In the genomic region with DNA sequence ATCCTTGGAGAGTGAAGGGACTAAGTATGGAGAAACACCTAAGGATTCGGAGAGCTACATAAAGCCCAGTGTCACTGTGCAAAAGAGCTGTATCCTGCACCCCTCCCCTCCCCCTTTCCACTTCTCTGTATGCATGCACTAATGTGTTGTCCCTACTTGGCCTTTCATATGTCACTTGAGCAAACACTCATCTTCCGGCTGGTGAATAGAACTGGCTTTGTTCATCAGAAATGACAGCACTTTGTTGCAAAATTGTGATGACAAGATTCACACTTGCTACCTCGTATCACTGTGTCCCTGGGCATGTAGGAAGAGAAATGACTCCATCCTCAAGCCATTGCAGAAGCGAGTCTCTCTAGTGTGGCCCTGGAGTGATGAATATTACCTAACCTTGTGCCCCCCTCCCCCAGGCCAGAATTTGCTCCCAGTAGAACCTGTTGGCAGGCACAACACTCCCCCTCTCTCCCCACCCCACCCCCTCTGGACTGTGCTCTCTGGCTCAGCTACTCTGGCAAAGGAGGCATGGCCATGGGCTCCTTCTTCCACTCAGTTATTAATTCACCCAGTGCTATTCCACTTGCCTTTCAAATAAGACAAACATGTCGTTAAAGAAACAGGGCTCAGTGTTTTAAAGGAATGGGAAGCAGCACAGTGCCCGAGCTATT, we compare ENCODE assay signal across 13 mouse cellular contexts.
DNase-seq lines count a peak whose midpoint lies in the region; ATAC-seq and TF ChIP-seq lines count a peak whose summit lies in the region.
"Had no signal": no experiment of that assay in that cellular context is flagged by ENCODE, and none has a peak within 500 bp of the region (broad histone marks: within the 10 kb centered on the region; RNA-seq: fewer than 3 reads in every experiment).

No protein-coding gene starts in this region.

- TF ChIP-seq CTCF in lung, adult 2 months (IDR thresholded peaks at IDR 0.05; ENCODE audit: insufficient read depth, low read length) = no peak

- H3K4me2 ChIP-seq in heart, embryonic 12.5 days = no peak overlapping the region
- no peak overlapping the region for H3K4me2 ChIP-seq in kidney, embryonic 16.5 days (replicated peaks; ENCODE audit: low read depth, low read length)
- no peak overlapping the region for H3K4me2 ChIP-seq in stomach, embryonic 16.5 days (ENCODE audit: low read depth, low read length)
- H3K4me2 ChIP-seq: midbrain, embryonic 12.5 days; stomach, embryonic 15.5 days had no signal

- H3K4me3 ChIP-seq in heart, embryonic 12.5 days = no peak overlapping the region
- H3K4me3 ChIP-seq in lung, adult 2 months (replicated peaks; ENCODE audit: extremely low read depth, low read depth, low read length) = no peak overlapping the region
- no peak overlapping the region for H3K4me3 ChIP-seq in kidney, embryonic 16.5 days (ENCODE audit: low read length)
- no peak overlapping the region for H3K4me3 ChIP-seq in stomach, embryonic 16.5 days (replicated peaks; ENCODE audit: low read length)
- H3K4me3 ChIP-seq: midbrain, embryonic 12.5 days; stomach, embryonic 15.5 days had no signal

- no peak for ATAC-seq in heart, embryonic 12.5 days (ENCODE audit: insufficient number of reproducible peaks, low FRiP score)
- peak; percentile 92 for ATAC-seq in kidney, embryonic 16.5 days (ENCODE audit: low FRiP score, low TSS enrichment)
- ATAC-seq in stomach, embryonic 16.5 days (ENCODE audit: insufficient read depth, low FRiP score) = 0 out of 2 replicates have a peak, but pooled peaks have one; percentile 47
- ATAC-seq in erythroid progenitor cell, adult 5-6 weeks (replicated peaks; ENCODE audit: low FRiP score, poor library complexity, severe bottlenecking) = no peak
- ATAC-seq: activated CD4-positive, CD25-positive, alpha-beta regulatory T cell, adult 4 months had no signal

- H3K9ac ChIP-seq in heart, embryonic 12.5 days = no peak overlapping the region
- no peak overlapping the region for H3K9ac ChIP-seq in kidney, embryonic 16.5 days (replicated peaks; ENCODE audit: low read length)
- no peak overlapping the region for H3K9ac ChIP-seq in stomach, embryonic 16.5 days (ENCODE audit: low read length)
- H3K9ac ChIP-seq: midbrain, embryonic 12.5 days; stomach, embryonic 15.5 days had no signal

- 47% methylated on average over 6 of the region's 6 CpGs for WGBS in heart, embryonic 12.5 days
- 23% methylated on average over 6 of the region's 6 CpGs for whole genome bisulfite sequencing in lung, adult 2 months
- 51% methylated on average over 6 of the region's 6 CpGs for WGBS in kidney, embryonic 16.5 days
- WGBS in stomach, embryonic 16.5 days = 42% methylated on average over 6 of the region's 6 CpGs

- H3K27ac ChIP-seq in heart, embryonic 12.5 days (ENCODE audit: poor library complexity, severe bottlenecking) = no peak overlapping the region
- peak overlapping the region; percentile 78 for H3K27ac ChIP-seq in kidney, embryonic 16.5 days (ENCODE audit: low read length)
- no peak overlapping the region for H3K27ac ChIP-seq in stomach, embryonic 16.5 days (ENCODE audit: low read length)
- H3K27ac ChIP-seq: midbrain, embryonic 12.5 days; stomach, embryonic 15.5 days had no signal

- TF ChIP-seq POLR2A in lung, adult 2 months (IDR thresholded peaks at IDR 0.05; ENCODE audit: borderline replicate concordance, extremely low read depth, low read depth, low read length) = no peak

- peak; percentile 95 for DNase-seq in heart, adult 11 months
- peak; percentile 3 for DNase-seq in lung, adult 2 months
- DNase-seq in lung, postnatal 25 days (ENCODE audit: low spot score) = no peak
- DNase-seq in embryo, embryonic 10 days (ENCODE audit: low spot score) = no peak
- DNase-seq: gastrocnemius, postnatal 36 days; layer of hippocampus, postnatal 36 days had no signal

- peaks cover 3% of the 10 kb centered on the region; the same call in 1 of the 2 replicates for H3K36me3 ChIP-seq in heart, embryonic 12.5 days
- no peaks in the 10 kb centered on the region for H3K36me3 ChIP-seq in kidney, embryonic 16.5 days (ENCODE audit: insufficient read depth, low read length)
- no peaks in the 10 kb centered on the region for H3K36me3 ChIP-seq in stomach, embryonic 16.5 days (ENCODE audit: control insufficient read depth, insufficient read depth, low read length)
- H3K36me3 ChIP-seq: midbrain, embryonic 12.5 days; stomach, embryonic 15.5 days had no signal

- H3K9me3 ChIP-seq in heart, embryonic 12.5 days (replicated peaks) = no peaks in the 10 kb centered on the region
- no peaks in the 10 kb centered on the region for H3K9me3 ChIP-seq in kidney, embryonic 16.5 days (ENCODE audit: low read length)
- no peaks in the 10 kb centered on the region for H3K9me3 ChIP-seq in stomach, embryonic 16.5 days (replicated peaks; ENCODE audit: control insufficient read depth, low read length)
- H3K9me3 ChIP-seq: midbrain, embryonic 12.5 days; stomach, embryonic 15.5 days had no signal

- no peaks in the 10 kb centered on the region for H3K27me3 ChIP-seq in heart, embryonic 12.5 days (replicated peaks)
- no peaks in the 10 kb centered on the region for H3K27me3 ChIP-seq in kidney, embryonic 16.5 days (ENCODE audit: insufficient read depth, low read length)
- H3K27me3 ChIP-seq in stomach, embryonic 16.5 days (ENCODE audit: control insufficient read depth, insufficient read depth, low read length) = no peaks in the 10 kb centered on the region
- H3K27me3 ChIP-seq: midbrain, embryonic 12.5 days; stomach, embryonic 15.5 days had no signal

- peaks cover 37% of the 10 kb centered on the region for H3K4me1 ChIP-seq in heart, embryonic 12.5 days (replicated peaks)
- peaks cover 21% of the 10 kb centered on the region for H3K4me1 ChIP-seq in lung, adult 2 months (ENCODE audit: control insufficient read depth, insufficient read depth, low read length)
- peaks cover 19% of the 10 kb centered on the region for H3K4me1 ChIP-seq in kidney, embryonic 16.5 days (ENCODE audit: insufficient read depth, low read length)
- peaks cover 11% of the 10 kb centered on the region for H3K4me1 ChIP-seq in stomach, embryonic 16.5 days (ENCODE audit: control insufficient read depth, insufficient read depth, low read length)

Comparison
In these comparisons a context has a peak if more than half of its experiments do, and no peak if none do; other contexts are left out.
1. DNase-seq: peak in heart, adult 11 months (single experiment) and lung, adult 2 months (single experiment); none in lung, postnatal 25 days (single experiment) and embryo, embryonic 10 days (single experiment).
2. ATAC-seq: peak in kidney, embryonic 16.5 days (single experiment) and stomach, embryonic 16.5 days (single experiment); none in heart, embryonic 12.5 days (single experiment) and erythroid progenitor cell, adult 5-6 weeks (single experiment).